Mouse (Mus musculus): ENCODE measurements around the gene Coq10a.

- TF ChIP-seq CTCF (IDR thresholded peaks at IDR 0.05; ENCODE audit: extremely low read depth, insufficient read length, insufficient replicate concordance, low read depth, low read length) (no peak; the same call in 1 of the 2 replicates), POLR2A (IDR thresholded peaks at IDR 0.05; ENCODE audit: low read depth, low read length) (no peak; the same call in 1 of the 2 replicates)
Measured at GRCm38 (mm10) chr10:128344568-128345275, 24.1 kb downstream of the Coq10a start.

Measured in small intestine, adult 2 months (tissue).